Mouse (Mus musculus): ENCODE data around the gene Hexim2. TPM values are rescaled to one million over a fixed set of nuclear protein-coding genes. Genes with fewer than 3 reads are reported as not detected.

The Hexim2 gene
- polyA plus RNA-seq (2012; rRNA removed), result 6.7 and 6.9 TPM in 2 replicates

DNA sequence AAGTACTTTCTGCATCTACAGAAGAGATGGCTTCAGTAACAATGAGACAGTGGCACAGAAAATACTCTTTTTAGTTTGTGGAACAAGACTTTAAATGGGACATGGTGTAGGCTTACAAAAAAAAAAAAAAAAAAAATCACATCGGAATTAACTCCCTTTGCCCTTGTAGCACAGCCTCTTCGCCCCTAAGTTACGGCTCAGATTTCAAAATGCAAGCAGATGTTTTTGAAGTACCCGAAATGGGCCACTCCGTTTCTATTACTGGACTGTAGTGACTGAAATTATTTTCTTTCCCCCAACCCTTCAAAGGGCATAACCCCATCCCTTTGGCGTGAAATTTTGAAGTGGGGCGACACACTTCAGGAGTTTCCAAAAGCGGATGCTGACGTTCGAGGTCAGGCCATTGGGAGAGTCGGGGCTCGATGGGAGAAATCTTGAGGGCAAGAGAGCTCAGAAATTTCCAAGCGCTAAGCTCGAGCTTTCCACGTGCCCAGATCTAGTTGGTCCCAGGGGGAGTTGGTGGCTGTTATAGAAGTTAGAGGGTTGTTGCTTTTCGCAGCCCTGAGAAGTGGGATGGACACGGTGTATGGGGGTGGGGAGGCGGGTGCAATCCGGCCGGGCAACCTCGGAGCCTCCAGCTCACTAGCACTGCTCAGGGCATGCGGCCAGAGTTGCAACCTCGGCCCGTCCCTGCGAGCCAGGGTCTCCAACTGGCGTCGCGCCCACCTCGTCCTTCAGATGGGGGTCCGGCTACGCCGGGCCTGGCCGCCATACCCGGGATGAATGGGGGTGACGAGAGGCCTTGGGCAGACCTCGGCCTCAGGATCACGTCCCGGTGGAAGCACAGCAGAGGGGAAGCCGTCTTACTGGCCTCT lies at the start of gene Hexim2:
Gene Hexim2, plus strand, starts transcription at position 729 of the 875 bp plus-strand sequence.

DNA sequence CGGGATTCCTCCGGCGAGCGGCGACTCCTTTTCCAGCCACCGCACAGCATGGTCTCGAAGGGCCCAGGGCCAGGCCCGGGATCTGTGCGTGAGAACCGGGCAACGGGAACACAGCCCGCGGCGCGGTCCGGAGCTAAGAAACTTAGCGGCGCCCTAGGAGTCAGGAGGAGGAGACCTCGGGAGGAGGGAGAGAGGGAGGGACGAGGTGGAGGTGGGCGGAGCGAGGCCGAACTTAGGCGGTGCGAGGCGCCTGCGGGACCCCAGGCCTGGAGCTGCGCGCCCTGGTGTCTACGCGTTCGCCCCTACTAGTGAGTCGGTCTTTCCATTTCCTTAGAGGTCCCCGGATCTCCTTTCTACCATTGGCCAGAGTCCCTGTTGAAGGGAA lies 30.8 kb upstream of the Hexim2 start, which contains the start of the genes Plcd3 and Acbd4:
Gene Plcd3, minus strand, starts transcription at position 178 of the 385 bp plus-strand sequence.
Gene Acbd4, plus strand, starts transcription at position 202 of the 385 bp plus-strand sequence.

DNA sequence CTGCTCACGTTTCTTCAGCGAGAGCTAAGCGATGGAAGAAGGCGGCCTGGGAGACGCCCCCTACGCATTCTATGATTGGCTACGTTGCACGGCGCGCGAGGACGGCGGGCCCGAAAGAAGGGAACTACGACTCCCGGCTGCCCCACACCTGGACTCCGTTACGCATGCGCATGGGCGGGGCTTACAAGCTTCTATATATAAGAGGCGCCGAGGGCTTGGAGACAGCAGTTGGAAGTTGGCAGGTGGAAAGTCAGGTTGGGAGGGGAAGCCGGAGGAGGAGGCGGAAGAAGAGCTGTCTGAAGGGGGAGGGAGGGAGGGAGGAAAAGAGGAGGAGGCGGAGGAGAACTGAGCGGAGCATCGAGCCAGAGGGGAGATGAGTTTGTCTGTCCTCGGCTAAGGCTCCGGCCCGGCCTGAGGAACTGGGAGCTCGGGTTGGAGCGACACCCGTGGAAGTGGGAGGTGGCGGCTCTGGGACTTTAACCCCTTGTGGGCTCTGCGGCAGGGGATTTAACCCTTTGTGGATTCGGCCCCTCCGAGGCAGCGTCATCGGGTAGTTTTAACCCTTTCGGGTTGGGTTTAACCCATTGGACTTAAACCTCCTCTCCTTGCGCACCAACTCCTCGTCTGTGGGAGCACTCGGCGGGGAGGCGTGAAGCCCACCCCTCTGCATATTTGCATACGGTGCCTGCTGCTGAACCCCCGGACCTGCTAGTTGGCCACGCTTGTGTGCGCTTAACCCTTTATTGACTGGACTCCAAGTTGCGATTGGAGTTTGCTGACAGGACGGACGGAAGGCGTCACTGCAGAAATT lies 16.0 kb upstream of the Hexim2 start, which contains the start of gene Hexim1:
Gene Hexim1, plus strand, starts transcription at position 224 of the 811 bp plus-strand sequence.

DNA sequence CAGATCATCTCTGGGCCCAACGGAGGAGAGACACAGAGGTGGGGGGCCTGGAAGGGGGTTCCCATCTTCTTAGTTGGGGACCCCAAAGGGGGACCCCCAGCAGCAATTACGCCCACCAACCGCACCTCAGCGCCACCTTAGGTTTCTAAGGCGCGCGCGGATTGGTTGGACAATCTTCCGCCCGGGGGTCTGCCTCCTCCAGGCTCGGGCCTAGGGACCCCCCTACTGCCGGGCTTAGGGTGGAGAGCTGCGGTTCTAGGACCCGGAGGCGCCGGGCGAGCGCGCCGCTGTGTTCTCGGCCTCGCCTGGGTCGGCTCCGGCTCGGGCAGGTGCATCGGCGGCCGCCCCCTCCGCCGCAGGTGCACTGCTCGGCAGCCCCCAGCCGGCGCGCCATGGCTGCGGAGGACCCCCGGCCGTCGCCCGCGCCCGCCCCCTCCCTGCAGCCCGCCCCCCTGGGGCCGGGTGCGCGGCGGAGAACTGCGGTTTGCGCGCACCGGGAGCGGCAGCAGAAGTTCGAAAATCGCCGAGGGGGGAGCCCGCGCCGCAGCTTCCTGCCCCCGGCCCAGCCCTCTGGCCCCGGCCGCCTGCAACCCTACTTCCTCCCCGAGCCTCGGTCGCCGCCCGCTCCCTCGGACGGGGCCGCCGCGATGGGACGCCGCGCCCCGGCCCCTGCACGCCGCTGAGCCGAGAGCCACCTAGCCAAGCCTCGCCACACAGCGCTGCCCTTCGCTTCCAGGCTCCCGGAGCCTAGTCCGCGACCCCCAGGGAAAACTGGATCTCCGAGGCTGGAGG lies 38.5 kb downstream of the Hexim2 start, which contains the start of gene Fmnl1:
Gene Fmnl1, plus strand, starts transcription at position 614 of the 792 bp plus-strand sequence.

Other genes starting within 250 kb of the Hexim2 start
- gene Fam187a, start 247.3 kb upstream of the Hexim2 start, polyA plus RNA-seq (2012; rRNA removed), result 0.05 TPM in 1 of 2 replicates, not detected in the other
- gene Gfap, start 231.5 kb upstream of the Hexim2 start, polyA plus RNA-seq (2012; rRNA removed), result 0.40 and 0.55 TPM in 2 replicates
- 23.2 and 28.6 TPM in 2 replicates for gene Kif18b, start 207.3 kb upstream of the Hexim2 start, polyA plus RNA-seq (2012; rRNA removed)
- 9.9 and 11.7 TPM in 2 replicates for gene C1ql1, start 185.7 kb upstream of the Hexim2 start, polyA plus RNA-seq (2012; rRNA removed)
- 35.3 and 49.5 TPM in 2 replicates for gene Nmt1, start 104.2 kb upstream of the Hexim2 start, polyA plus RNA-seq (2012; rRNA removed)
- 161 and 243 TPM in 2 replicates for gene Dcakd, start 104.1 kb upstream of the Hexim2 start, polyA plus RNA-seq (2012; rRNA removed)
- gene Plcd3, start 30.8 kb upstream of the Hexim2 start, polyA plus RNA-seq (2012; rRNA removed), result 2.2 and 2.3 TPM in 2 replicates
- gene Acbd4, start 30.7 kb upstream of the Hexim2 start, polyA plus RNA-seq (2012; rRNA removed), result 5.4 and 15.2 TPM in 2 replicates
- 15.4 and 25.5 TPM in 2 replicates for gene Hexim1, start 16.2 kb upstream of the Hexim2 start, polyA plus RNA-seq (2012; rRNA removed)
- 1.7 and 2.4 TPM in 2 replicates for gene Fmnl1, start 38.7 kb downstream of the Hexim2 start, polyA plus RNA-seq (2012; rRNA removed)
- gene 1700023F06Rik, start 76.1 kb downstream of the Hexim2 start, polyA plus RNA-seq (2012; rRNA removed), result 0.11 and 0.12 TPM in 2 replicates
- gene Spata32, start 86.0 kb downstream of the Hexim2 start, polyA plus RNA-seq (2012; rRNA removed), result 0.05 TPM in 1 of 2 replicates, not detected in the other
- gene Map3k14, start 135.0 kb downstream of the Hexim2 start, polyA plus RNA-seq (2012; rRNA removed), result 5.6 and 5.7 TPM in 2 replicates
- 4.8 and 7.0 TPM in 2 replicates for gene Arhgap27, start 231.3 kb downstream of the Hexim2 start, polyA plus RNA-seq (2012; rRNA removed)

Data from central nervous system, embryonic 11.5 days (tissue).